Mouse (Mus musculus) c-Kit-positive CD71-positive TER-119-positive erythroid progenitor cells, embryonic 14.5 days (primary cell): ENCODE results near the gene Ramp3.

Experiments
- DNase-seq: peaks from one replicate; pipeline ENCODE4 v3.0.0-alpha.2; 2013; ENCODE audit warnings: low spot score

Gene Ramp3

DNA sequence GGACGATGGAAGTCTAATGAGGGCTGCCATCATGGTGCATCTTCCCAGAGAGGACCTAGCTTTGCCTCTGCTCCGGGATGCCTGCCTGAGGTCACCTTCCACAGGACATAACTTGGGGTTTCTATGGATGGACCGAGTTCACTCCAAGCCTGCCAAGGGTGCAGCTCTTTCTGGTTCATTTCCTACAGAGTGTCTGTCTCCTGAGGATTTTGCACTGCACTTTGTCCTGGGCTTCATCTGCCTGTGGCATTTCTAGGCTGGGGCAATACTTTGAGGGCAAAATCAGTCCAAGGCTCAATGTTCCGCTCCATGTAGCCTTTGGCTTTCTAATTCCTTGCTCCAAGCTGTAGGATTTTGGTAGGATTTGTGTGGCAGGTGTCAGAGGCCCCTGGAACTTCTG is 12.5 kb downstream of the Ramp3 start:
- no peak for DNase-seq

DNA sequence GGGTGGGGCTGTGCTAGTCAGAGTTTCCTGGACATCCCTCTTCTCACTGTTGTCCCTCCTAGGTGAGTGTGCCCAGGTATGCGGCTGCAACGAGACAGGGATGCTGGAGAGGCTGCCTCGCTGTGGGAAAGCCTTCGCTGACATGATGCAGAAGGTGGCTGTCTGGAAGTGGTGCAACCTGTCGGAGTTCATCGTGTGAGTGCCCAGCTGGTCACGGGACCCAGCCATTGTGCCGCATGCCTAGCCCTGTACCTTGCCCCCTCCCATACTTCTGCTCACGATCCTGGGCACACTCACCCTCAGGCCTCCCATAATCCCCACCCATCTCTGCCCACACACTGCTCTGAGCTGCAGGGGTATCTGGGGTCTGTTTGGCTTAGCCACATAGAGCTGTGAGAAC is 16.4 kb downstream of the Ramp3 start:
- no peak for DNase-seq

DNA sequence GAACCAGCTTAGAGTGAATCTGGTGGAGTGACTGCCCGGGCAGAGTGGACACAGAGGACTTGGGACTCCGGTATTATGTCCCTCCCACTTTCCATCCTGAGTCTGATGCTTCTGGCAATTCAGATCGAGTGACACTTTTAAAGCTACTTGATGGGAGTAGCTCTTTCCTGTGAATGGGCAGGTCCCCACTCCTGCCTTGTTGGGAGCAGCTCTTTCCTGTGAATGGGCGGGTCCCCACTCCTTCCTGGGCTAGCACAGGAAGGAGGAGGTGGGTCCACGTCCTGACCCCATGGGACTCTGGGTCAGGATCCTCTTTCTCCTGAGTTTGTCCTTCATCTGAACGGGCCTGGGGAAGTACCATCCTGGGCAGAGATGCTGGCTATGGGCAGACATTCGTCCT is 17.1 kb downstream of the Ramp3 start:
- DNase-seq = no peak

DNA sequence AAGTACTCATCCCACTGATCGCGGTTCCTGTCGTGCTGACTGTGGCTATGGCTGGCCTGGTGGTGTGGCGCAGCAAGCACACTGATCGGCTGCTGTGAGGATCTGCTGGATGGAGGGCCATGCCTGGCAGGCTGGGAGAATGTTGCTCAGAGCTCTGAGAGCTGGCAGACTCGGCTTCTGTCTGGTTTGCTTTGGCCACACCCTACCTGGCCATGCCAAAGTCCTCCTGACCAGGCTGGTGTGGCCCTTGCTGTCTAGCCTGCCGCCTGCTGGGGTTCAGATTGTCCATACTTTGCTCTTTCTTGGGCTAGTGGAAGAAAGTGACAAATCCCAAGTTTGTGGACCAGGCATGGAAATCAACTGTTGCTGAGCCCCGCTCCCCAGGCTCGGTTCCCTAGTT is 18.3 kb downstream of the Ramp3 start:
- DNase-seq = no peak

DNA sequence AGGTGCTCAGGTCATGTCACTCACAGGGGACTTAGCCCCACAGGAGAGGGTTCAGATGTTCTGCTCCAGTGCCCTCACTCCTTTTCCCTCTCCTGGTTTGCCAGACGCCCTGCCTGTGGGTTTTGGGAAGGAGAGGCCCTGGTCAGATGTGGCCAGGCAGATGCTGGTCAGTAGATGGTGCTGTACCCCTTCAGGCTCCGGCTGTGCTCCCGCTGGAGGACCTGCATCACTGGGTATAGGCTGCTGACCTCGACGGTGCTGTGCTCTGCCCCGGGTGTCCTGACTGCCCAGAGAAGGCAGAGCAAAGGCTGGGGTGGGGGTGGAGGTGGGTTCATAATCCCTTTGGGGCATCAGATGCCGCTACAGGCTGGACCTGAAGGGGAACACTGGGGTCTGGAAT is 19.2 kb downstream of the Ramp3 start:
- no peak for DNase-seq

DNA sequence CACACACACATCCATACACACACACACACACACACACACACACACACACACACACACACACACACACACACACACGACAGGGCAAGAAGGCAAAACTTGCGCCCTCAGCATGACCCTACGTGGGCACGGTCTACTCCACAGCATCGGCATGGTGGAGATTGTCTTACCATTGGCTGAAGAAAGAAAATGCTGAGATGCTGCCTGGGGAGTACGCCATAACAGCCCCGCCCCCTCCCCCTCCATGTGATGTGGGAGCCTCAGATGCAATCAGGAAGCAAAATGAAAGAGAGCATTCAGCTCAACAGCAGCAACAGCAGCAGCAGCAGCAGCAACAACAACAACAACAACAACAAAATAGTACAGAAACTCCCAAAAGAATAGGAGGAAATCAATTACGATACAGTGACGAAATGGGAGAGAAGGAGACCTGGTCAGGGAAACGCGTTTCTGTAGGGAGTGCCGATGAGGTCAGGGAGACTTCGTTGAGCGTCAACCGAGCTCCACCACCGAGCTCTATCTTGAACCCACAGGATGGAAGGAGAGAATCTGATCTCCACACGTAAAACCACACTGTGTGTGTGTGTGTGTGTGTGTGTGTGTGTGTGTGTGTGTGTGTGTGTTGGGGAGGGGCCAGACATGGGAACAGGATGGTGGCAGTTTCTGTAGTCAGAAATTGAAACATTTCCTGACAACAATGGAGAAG is 21.5 kb downstream of the Ramp3 start:
- no peak for DNase-seq

DNA sequence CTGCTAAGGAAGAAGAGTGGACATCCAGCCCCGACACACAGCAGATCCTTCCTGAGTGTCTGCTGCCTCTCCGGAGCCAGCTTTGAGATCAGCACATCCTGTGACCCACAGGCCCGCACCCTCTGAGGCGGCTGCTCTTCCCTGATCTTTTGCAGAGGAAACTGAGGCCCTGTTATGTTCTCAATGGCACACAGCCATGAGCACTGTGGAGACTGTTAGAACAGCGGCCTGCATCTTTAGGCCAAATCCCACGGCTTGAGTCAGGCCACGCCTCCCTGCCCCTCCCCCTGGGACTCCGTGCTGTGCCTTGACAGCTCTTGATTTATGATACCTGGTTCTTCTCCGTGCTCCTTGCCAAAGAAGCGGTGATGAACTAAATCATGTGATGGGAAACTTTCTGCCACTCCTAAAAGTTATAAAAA is 22.1 kb downstream of the Ramp3 start:
- no peak for DNase-seq

DNA sequence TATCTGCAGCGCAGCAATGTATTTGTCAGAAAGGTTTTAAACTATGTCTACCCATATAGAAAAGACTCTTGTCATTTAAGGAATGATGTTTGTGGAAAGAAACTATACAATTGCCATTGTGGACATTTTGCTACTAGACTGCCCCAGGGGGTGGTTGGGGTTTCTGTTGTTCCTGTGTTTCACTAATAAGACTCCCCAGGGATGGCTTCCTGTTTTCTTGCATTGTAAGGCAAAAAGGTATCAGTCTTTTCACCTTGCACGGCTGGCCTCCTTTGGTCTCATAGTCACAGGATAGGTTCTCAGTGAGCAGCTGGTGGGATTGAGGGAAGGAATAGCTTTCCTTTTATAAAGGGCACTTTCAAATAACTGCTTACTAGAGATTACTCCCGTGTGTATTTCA is 26.4 kb downstream of the Ramp3 start:
- no peak for DNase-seq

DNA sequence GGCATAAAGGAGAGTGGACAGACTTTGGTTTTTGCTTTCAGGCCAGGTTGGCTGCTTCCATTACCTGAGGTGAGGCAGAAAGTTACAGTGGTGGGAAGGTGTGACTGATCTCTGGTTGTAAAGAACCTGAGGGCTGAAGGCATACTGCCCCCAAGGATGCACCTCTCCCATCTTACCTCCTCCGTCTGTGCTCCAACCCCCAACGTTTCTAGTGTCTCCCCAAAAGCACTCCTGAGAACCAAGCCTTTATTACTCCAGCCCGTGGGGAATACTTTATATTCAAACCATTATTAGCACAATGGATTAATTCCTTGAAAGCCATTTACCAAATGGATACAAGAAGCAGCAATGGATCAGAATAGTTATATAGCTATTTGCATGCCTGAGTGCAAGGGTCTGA is 30.6 kb downstream of the Ramp3 start:
- no peak for DNase-seq

DNA sequence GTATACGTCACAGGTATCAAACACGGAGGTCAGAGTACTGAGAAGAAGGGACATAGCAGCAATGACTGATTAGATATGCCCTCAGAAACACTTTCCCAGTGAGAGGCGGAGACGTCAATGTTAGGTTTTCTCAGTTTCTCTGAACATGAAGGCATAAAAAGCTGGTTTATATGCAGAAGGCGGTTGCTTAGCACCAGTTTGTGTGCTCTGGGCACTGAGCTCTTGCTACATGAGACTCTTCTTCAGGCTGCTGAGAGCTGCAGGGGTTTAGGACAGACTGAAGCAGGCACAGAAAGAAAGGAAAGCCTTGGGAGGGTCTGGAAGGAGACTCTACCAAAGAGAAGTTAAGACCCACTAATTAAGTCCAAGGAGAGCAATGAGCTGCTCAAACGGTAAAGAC is 34.0 kb downstream of the Ramp3 start:
- no peak for DNase-seq

DNA sequence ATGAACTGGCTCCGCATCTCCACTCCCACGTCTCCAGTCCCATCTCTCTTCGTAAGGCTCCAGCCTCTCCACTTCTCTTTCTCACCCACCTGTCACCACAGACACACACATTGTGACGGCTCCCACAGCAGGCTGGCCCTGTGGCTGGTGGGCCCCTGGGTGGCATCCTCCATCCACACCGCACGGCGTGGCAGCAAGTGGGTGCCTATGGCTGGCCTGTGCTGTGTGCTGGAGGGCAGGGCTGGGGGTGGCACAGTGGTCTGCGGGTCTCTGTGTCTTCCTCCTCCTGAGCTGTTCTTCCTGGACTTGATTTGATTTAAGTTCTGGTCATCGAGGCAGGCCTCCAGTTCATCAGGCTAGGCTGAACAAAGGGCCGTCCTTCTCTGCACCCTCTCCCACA is 35.8 kb downstream of the Ramp3 start:
- DNase-seq = no peak

DNA sequence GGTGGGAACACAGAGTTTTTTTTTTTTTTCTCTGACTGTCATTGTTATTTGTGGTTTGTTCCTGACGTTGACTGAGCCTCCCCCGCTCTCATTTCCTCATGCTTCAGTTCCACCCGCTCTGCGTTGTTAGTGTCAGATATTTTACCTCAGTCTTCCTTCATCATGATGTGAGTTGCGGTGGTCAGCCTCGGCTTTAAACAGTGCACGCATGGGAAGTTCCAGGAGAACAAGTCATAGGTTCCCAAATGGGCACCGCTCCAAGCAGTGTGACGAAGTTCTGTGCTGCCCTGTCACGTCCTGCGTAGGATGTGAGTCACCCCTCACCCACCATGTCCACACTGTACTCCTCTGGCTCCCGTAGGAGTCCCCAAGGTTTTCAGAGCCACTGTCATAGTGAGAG is 36.9 kb downstream of the Ramp3 start:
- DNase-seq = no peak

DNA sequence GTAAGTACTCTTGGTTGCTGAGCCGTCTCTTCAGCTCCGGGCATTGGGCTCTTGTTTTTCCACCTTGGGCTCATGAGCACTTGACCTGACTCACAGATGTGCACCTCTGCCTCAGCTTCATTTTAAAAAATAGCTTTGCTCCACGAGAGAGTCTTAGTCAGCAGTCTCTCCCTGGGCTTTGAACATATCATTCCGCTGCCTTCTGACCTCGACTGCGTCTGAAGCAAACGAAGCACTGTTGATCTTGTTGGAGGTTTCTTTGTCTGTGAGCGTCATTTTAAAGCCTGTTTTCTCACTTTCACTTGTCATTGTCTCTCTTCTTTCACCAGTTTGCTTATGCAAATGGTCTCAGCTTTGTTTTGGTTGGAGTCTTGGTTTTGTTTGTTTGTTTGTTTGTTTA is 38.2 kb downstream of the Ramp3 start:
- DNase-seq = no peak

DNA sequence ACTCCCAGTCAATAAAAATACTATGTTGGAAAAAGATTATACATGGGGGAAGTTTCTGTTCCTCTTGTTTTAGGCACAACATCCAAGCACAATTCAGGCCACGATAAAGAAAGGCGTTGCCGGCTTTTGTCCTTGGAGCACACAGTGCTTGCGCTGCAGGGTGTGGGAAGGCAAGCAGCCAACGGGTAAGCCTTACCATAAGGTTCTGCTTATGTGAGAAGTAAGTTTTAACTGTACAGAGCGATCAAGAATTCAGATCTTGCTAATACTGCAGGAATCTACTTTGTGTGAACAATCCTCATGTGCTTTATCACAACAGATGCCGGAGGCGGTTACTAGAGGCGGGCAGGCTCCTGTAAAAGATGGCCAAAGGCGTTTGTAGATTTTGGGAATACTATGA is 39.4 kb downstream of the Ramp3 start:
- DNase-seq = no peak

DNA sequence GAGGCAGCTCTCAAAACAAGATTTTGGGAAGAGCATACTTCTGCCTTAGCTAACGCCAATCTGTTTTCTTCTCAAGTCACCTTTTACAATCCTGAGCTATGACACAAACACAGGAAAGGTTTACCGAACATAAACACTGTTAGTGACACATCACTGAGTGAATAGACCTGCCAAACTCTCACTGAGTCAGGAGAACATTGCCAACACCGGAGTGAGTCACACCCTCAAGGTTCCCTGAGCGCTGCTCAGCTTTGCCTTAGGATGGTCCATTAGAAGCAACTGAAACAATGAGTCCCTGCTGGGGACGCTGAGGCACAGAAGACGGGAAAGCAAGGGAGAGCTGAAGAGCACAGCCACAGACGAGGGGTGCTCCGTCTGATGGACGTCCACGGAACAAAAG is 40.0 kb downstream of the Ramp3 start:
- no peak for DNase-seq

DNA sequence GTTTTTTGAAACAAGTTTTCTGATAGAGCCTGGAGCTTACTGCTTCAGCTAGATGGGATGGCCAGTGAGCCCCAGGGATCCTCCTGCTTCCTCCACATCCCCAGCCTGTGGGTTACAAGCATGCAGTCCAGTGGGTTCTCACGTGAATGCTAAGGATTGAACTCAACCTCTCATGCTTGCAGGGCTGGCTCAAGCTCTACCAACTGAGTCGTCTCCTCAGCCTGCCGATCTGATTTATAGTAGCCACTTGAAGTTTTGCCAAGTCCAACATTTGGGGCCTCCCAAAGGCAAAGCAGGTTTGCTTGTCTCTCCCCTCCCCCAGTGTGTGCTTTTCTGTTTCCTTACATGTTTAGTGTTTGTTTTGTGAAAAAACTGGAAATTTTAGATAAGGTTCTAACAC is 43.9 kb downstream of the Ramp3 start:
- DNase-seq = no peak

DNA sequence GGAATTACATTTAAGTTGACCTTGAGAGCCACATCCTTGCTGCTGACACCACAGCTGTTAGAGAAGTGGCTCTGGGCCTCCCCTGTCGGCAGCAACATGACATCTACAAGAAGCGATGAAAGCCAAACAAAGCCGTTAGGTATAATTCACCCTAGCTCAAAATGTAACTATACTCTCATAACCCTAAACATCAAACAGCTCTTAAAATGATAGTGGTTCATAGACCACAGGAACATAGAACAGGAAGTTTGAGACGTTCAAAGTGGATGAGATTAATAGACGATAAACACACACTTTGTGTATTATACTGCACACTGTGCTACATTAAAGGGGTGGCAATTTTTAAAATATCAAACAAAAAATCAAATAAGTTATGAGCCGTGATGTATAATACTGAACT is 46.5 kb downstream of the Ramp3 start:
- DNase-seq = no peak

DNA sequence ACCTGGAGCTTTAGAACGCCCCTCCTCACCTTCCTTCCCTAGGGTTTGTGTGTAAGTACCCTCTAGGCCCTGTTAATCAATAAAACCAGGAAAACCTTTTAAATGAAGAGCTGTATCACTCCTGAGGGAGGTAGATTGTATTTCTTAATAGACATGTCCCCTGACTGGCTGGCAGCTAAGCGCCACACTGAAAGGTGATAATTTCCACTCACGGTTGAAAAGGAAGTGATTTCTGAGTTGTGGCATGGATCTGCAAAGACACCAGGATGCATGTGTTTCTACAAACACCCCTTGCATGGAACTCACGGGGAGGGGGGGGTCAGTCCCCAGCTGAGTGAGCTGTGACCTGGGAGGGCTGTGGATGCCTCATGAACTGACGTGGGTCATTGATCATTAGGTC is 47.2 kb downstream of the Ramp3 start:
- no peak for DNase-seq

DNA sequence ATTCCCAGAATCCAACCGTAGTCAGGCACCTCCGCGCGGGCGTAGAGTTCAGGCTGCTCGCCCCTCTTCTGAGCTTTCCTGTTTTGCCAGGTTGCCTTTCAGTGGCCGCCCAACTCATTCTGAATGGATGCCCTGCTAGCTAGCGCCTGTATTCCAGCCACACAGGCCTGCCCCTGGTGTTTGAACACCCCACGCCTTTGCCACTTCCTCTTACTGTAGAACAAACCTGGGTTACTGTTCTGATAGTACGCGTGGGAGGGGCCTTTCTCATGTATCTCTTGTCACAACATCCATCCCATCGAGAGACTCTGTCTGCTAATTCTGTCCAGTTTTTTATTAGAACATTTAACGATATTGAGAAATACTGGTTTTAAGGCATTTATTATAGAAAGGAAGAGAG is 48.5 kb downstream of the Ramp3 start:
- no peak for DNase-seq

DNA sequence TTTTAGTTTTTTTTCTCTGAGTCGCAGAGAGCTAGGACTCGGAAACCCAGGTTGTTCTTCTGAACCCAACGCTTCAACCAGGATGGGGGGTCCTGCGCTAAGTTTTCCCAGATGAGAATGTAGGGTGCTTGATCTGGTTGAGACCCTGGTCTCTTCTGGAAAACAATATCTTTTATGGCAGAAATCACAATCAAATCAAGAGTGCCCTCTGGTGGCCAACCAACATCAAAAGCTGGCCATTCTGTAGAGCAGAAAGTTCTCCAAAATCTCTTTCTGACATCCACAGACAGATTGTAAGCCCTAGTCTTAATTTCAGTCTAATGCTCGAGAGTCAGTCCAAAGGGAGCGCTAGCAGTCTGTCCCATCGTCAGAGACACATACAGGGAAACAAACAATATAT is 50.1 kb downstream of the Ramp3 start:
- no peak for DNase-seq

DNA sequence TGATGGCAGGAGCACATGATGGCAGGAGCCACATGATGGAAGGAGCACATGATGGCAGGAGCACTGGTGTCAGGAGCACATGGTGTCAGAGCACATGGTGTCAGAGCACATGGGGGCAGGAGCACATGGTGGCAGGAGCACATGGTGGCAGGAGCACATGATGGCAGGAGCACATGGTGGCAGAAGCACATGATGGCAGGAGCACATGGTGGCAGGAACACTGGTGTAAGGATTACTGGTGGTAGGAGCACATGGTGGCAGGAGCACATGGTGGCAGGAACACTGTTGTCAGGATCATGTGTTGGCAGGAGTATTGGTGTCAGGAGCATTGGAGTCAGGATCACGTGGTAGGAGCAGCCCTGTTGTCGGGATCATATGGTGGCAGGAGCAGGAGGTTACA is 52.1 kb downstream of the Ramp3 start:
- no peak for DNase-seq

DNA sequence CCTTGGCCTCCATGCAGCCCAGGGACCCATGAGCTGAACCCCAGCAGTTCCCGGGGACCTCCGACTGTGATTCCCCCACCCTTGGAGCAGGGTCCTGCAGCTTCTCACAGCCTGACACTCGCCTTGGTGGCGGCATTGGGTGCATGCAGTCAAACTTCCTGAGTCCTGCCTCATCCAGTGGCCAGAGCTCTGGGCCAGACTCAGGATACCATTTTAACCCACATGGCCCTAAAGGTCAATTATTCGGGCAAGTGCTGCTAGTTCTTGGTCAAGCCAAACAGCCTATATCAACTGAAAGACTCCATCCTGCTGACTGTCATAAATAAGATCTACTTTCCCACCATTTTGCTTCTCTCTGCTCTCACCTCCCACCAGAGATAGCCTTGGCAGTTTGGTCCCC is 62.4 kb downstream of the Ramp3 start:
- DNase-seq = no peak

DNA sequence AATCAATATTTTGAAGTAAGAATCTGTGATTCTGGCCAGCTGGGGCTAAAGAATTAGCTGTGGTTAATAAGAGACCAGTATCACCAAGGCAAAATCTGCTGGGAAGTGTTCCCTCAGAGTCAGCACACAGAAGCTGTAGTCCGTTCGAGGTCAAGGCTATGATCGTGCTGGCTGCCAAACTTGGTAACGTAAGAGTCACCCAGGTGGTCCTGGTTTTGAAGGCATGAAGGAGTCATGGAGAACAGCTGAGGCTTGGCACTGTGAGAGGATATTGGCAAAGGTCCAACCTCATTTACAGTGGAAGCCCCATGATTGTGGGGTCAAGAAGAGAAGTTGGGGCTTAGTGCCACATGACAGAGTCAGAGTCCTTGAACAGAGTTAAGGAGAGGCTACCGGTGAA is 68.6 kb downstream of the Ramp3 start:
- no peak for DNase-seq
